Mouse (Mus musculus): ENCODE measurements around the gene Olfr1150-ps1. TPM values are rescaled to one million over a fixed set of nuclear protein-coding genes. Genes with fewer than 3 reads are reported as not detected.

Gene Olfr1150-ps1
- total RNA-seq (2014; rRNA removed; ENCODE audit: low replicate concordance) = not detected in 2 replicates
- not detected in 2 replicates for polyA plus RNA-seq (2015; fragmentation: Nextera tagmentation; extraction: Ambion mirVana)

DNA sequence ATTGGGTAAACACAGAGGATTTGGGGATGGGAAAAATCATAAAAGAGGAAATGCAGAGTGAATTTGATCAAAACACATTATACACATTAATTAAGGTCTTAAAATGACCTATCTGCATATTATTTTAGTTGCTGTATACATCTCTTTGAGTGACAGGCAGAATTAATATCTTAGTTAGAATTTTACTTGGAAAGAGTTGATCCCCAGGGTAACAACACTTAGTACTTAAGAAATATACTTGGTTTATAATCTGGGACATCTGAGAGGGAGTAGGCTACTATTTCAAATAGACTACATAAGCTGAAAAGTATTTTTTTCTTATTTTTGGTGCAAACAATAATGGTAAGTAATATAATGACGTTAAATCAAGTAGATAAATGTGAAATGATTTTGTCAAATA is at the start of gene Olfr1150-ps1:
Gene Olfr1150-ps1, plus strand, starts transcription at position 301 of the 400 bp plus-strand sequence.
- H3K4me2 ChIP-seq (ENCODE audit: low read depth, low read length) = no peak within 1 kb of the TSS
- ATAC-seq (ENCODE audit: insufficient read depth, low read depth) = no peak
- no peaks in the 10 kb centered on the region for H3K9me3 ChIP-seq (replicated peaks; ENCODE audit: control insufficient read depth, low read length)
- no peaks in the 10 kb centered on the region for H3K4me1 ChIP-seq (ENCODE audit: control insufficient read depth, insufficient read depth)
- no peak for DNase-seq (ENCODE audit: low spot score)
- TF ChIP-seq EP300 (IDR thresholded peaks at IDR 0.05; ENCODE audit: low read depth) (no peak), CTCF (IDR thresholded peaks at IDR 0.05; ENCODE audit: low read depth) (no peak)
- 54% methylated on average over 1 of the region's 1 CpGs for WGBS
- H3K27me3 ChIP-seq (ENCODE audit: control insufficient read depth, insufficient read depth, low read length) = no peaks in the 10 kb centered on the region
- no peaks in the 10 kb centered on the region for H3K36me3 ChIP-seq (replicated peaks; ENCODE audit: control insufficient read depth, insufficient read depth, low read length)
- no peak within 1 kb of the TSS for H3K9ac ChIP-seq (replicated peaks; ENCODE audit: low read depth, low read length)
- H3K4me3 ChIP-seq (ENCODE audit: low read depth, low read length) = no peak within 1 kb of the TSS
- no peak within 1 kb of the TSS for H3K27ac ChIP-seq (ENCODE audit: low read depth)

- Histone ChIP-seq H3K9ac (replicated peaks; ENCODE audit: low read depth, low read length) (no peak within 1 kb of the TSS), H3K27ac (ENCODE audit: low read depth) (no peak within 1 kb of the TSS), H3K9me3 (replicated peaks; ENCODE audit: control insufficient read depth, low read length) (no peaks in the 10 kb centered on the region), H3K27me3 (ENCODE audit: control insufficient read depth, insufficient read depth, low read length) (no peaks in the 10 kb centered on the region), H3K36me3 (replicated peaks; ENCODE audit: control insufficient read depth, insufficient read depth, low read length) (no peaks in the 10 kb centered on the region), H3K4me1 (ENCODE audit: control insufficient read depth, insufficient read depth) (no peaks in the 10 kb centered on the region), H3K4me2 (ENCODE audit: low read depth, low read length) (no peak within 1 kb of the TSS), H3K4me3 (ENCODE audit: low read depth, low read length) (no peak within 1 kb of the TSS)
- ATAC-seq (ENCODE audit: insufficient read depth, low read depth) (no peak), DNase-seq (ENCODE audit: low spot score) (no peak)
- TF ChIP-seq CTCF (IDR thresholded peaks at IDR 0.05; ENCODE audit: low read depth) (no peak), EP300 (IDR thresholded peaks at IDR 0.05; ENCODE audit: low read depth) (no peak)
Observed at GRCm38 (mm10) chr2:87800292-87800691, 43.5 kb upstream of the Olfr1150-ps1 start, which contains the start of gene Olfr1143. Gene Olfr1143, plus strand, starts transcription at chr2:87800592.

- Histone ChIP-seq H3K9ac (replicated peaks; ENCODE audit: low read depth, low read length) (no peak within 1 kb of the TSS), H3K9me3 (replicated peaks; ENCODE audit: control insufficient read depth, low read length) (no peaks in the 10 kb centered on the region), H3K36me3 (replicated peaks; ENCODE audit: control insufficient read depth, insufficient read depth, low read length) (no peaks in the 10 kb centered on the region), H3K4me2 (ENCODE audit: low read depth, low read length) (no peak within 1 kb of the TSS), H3K4me1 (ENCODE audit: control insufficient read depth, insufficient read depth) (no peaks in the 10 kb centered on the region), H3K27ac (ENCODE audit: low read depth) (no peak within 1 kb of the TSS), H3K4me3 (ENCODE audit: low read depth, low read length) (no peak within 1 kb of the TSS), H3K27me3 (ENCODE audit: control insufficient read depth, insufficient read depth, low read length) (no peaks in the 10 kb centered on the region)
- 59% methylated on average over 1 of the region's 1 CpGs for WGBS
- no peak for ATAC-seq (ENCODE audit: insufficient read depth, low read depth)
- DNase-seq (ENCODE audit: low spot score) = no peak
- TF ChIP-seq CTCF (IDR thresholded peaks at IDR 0.05; ENCODE audit: low read depth) = no peak
- no peak for TF ChIP-seq EP300 (IDR thresholded peaks at IDR 0.05; ENCODE audit: low read depth)
Observed at GRCm38 (mm10) chr2:87809522-87809921, 34.3 kb upstream of the Olfr1150-ps1 start, which contains the start of gene Olfr1145. Gene Olfr1145, plus strand, starts transcription at chr2:87809822.

DNA sequence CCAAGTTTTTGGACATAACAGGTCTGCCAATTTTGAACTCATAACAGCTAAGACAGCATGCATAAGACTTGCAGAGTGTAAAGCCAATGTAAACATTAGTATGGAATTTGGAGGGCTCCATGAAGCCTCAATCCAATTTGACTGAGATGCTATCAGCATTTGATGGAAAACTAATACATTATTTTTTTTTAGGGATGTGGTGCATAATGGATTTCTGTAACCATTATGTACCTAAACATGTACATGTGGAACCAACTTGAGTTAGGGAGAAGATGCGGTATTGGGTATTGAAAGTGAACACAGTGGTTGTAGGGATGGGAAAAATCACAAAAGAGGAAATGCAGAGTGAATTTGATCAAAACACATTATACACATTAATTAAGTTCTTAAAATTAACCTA is 13.6 kb upstream of the Olfr1150-ps1 start, which contains the start of gene Olfr1148:
Gene Olfr1148, plus strand, starts transcription at position 301 of the 400 bp plus-strand sequence.
- no peaks in the 10 kb centered on the region for H3K27me3 ChIP-seq (ENCODE audit: control insufficient read depth, insufficient read depth, low read length)
- no peaks in the 10 kb centered on the region for H3K4me1 ChIP-seq (ENCODE audit: control insufficient read depth, insufficient read depth)
- TF ChIP-seq EP300 (IDR thresholded peaks at IDR 0.05; ENCODE audit: low read depth) (no peak), CTCF (IDR thresholded peaks at IDR 0.05; ENCODE audit: low read depth) (no peak)
- no peak within 1 kb of the TSS for H3K4me3 ChIP-seq (ENCODE audit: low read depth, low read length)
- ATAC-seq (ENCODE audit: insufficient read depth, low read depth) (no peak), DNase-seq (ENCODE audit: low spot score) (no peak)
- no peak within 1 kb of the TSS for H3K9ac ChIP-seq (replicated peaks; ENCODE audit: low read depth, low read length)
- WGBS = 77% methylated on average over 1 of the region's 1 CpGs
- H3K9me3 ChIP-seq (replicated peaks; ENCODE audit: control insufficient read depth, low read length) = no peaks in the 10 kb centered on the region; the same call in 1 of the 2 replicates
- no peak within 1 kb of the TSS for H3K4me2 ChIP-seq (ENCODE audit: low read depth, low read length)
- no peaks in the 10 kb centered on the region for H3K36me3 ChIP-seq (replicated peaks; ENCODE audit: control insufficient read depth, insufficient read depth, low read length)
- H3K27ac ChIP-seq (ENCODE audit: low read depth) = no peak within 1 kb of the TSS

- no peak within 1 kb of the TSS for H3K4me2 ChIP-seq (ENCODE audit: low read depth, low read length)
Observed at GRCm38 (mm10) chr2:87855562-87855961, 11.8 kb downstream of the Olfr1150-ps1 start, which contains the start of gene Olfr1151. Gene Olfr1151, plus strand, starts transcription at chr2:87855862.

DNA sequence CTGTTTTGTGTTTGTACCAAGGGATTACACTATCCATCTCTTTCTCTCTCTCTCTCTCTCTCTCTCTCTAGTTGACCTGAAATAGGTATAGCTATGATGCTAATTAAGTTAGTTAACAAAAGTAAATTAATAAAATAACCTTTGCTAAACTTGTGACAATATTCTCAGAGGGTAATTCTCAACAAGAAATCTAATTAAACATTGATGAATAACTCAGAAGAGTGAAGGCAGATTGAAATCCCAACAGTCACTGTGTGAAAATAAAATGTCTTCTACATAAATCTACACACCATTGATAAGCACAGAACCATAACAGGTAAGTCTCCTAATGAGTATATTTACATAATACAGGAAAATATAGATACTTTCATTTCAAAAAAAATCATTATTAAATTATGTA is 22.4 kb downstream of the Olfr1150-ps1 start, which contains the start of gene Olfr1152:
Gene Olfr1152, plus strand, starts transcription at position 301 of the 400 bp plus-strand sequence.
- no peak within 1 kb of the TSS for H3K4me2 ChIP-seq (ENCODE audit: low read depth, low read length)
- no peaks in the 10 kb centered on the region for H3K9me3 ChIP-seq (replicated peaks; ENCODE audit: control insufficient read depth, low read length)
- ATAC-seq (ENCODE audit: insufficient read depth, low read depth) = no peak
- no peaks in the 10 kb centered on the region for H3K36me3 ChIP-seq (replicated peaks; ENCODE audit: control insufficient read depth, insufficient read depth, low read length)
- no peak for DNase-seq (ENCODE audit: low spot score)
- H3K4me3 ChIP-seq (ENCODE audit: low read depth, low read length) = no peak within 1 kb of the TSS
- H3K27ac ChIP-seq (ENCODE audit: low read depth) = no peak within 1 kb of the TSS
- H3K4me1 ChIP-seq (ENCODE audit: control insufficient read depth, insufficient read depth) = no peaks in the 10 kb centered on the region
- no peak within 1 kb of the TSS for H3K9ac ChIP-seq (replicated peaks; ENCODE audit: low read depth, low read length)
- H3K27me3 ChIP-seq (ENCODE audit: control insufficient read depth, insufficient read depth, low read length) = no peaks in the 10 kb centered on the region
- TF ChIP-seq CTCF (IDR thresholded peaks at IDR 0.05; ENCODE audit: low read depth) (no peak), EP300 (IDR thresholded peaks at IDR 0.05; ENCODE audit: low read depth) (no peak)

More at GRCm38 (mm10) chr2:87855562-87855961, 11.8 kb downstream of the Olfr1150-ps1 start, which contains the start of gene Olfr1151:
- no peak for ATAC-seq (ENCODE audit: insufficient read depth, low read depth)
- Histone ChIP-seq H3K27me3 (ENCODE audit: control insufficient read depth, insufficient read depth, low read length) (no peaks in the 10 kb centered on the region), H3K9ac (replicated peaks; ENCODE audit: low read depth, low read length) (no peak within 1 kb of the TSS), H3K36me3 (replicated peaks; ENCODE audit: control insufficient read depth, insufficient read depth, low read length) (no peaks in the 10 kb centered on the region), H3K4me1 (ENCODE audit: control insufficient read depth, insufficient read depth) (no peaks in the 10 kb centered on the region), H3K4me3 (ENCODE audit: low read depth, low read length) (no peak within 1 kb of the TSS), H3K27ac (ENCODE audit: low read depth) (no peak within 1 kb of the TSS), H3K9me3 (replicated peaks; ENCODE audit: control insufficient read depth, low read length) (no peaks in the 10 kb centered on the region)
- no peak for TF ChIP-seq EP300 (IDR thresholded peaks at IDR 0.05; ENCODE audit: low read depth)
- TF ChIP-seq CTCF (IDR thresholded peaks at IDR 0.05; ENCODE audit: low read depth) = no peak
- WGBS = 65% methylated on average over 1 of the region's 1 CpGs
- no peak for DNase-seq (ENCODE audit: low spot score)
